In the genomic region with DNA sequence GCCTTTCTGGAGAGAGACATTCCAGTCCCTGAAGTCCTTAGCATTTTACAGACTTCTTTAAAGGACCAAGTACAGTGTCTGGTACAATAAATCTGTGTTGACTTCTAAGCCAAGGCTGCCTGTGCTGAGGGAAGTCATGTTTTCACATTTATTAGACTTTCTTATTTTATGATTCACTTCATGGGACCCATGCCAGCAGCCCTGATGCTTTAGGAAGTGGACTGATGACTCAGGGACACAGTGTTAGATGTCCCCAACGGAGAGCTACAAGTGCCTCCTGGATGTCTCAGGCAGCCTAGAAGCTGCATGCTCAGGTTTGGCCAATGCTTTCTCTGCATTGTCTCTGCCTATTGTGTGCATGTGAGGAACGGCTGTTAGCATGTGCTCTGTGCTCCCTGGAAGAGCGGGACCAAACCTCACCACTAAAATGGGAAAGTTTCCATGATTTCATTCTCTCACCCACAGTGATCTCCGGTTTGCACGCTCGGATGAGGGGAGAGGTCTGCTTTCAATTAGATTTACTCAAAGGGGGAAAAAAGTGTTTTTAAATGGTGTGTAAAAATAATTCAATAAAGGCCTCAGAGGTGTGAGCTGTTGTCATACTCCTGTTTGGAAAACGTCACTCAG, we compare ENCODE assay signal across 12 mouse cellular contexts.
DNase-seq lines count a peak whose midpoint lies in the region; ATAC-seq lines count a peak whose summit lies in the region.
"Had no signal": no experiment of that assay in that cellular context is flagged by ENCODE, and none has a peak within 500 bp of the region (broad histone marks: within the 10 kb centered on the region; RNA-seq: fewer than 3 reads in every experiment).

No protein-coding gene starts in this region.

- intact Hi-C loops in gastrocnemius, postnatal 14 days (cut with DNase I; ENCODE audit: low total_unique reads), result no loop called here
- intact Hi-C loops in left cerebral cortex, postnatal 14 days (cut with DNase I), result no loop called here

- H3K4me1 ChIP-seq in kidney, embryonic 15.5 days, result peaks cover 21% of the 10 kb centered on the region
- H3K4me1 ChIP-seq in limb, embryonic 12.5 days (replicated peaks), result peaks cover 41% of the 10 kb centered on the region
- H3K4me1 ChIP-seq: hindbrain, embryonic 15.5 days had no signal

- 56% methylated on average over 7 of the region's 7 CpGs for WGBS in kidney, embryonic 15.5 days
- WGBS in limb, embryonic 12.5 days, result 17% methylated on average over 7 of the region's 7 CpGs

- H3K27me3 ChIP-seq in kidney, embryonic 15.5 days, result no peaks in the 10 kb centered on the region
- H3K27me3 ChIP-seq in limb, embryonic 12.5 days, result peaks cover 25% of the 10 kb centered on the region
- H3K27me3 ChIP-seq: CH12.LX; hindbrain, embryonic 15.5 days had no signal

- peak; percentile 13 for DNase-seq in kidney, adult 9 months
- DNase-seq in adrenal gland, adult 8-10 months, result peak; percentile 82
- peak; percentile 66 for DNase-seq in gastrocnemius, postnatal 14 days
- no peak for DNase-seq in left cerebral cortex, postnatal 14 days (ENCODE audit: low spot score in 2 of 2)
- no peak for DNase-seq in yolk sac, embryonic 10.5 days (ENCODE audit: low spot score)
- DNase-seq: forebrain, postnatal 0 days; right cerebral cortex, adult 18-20 months had no signal

- ATAC-seq in kidney, embryonic 15.5 days (replicated peaks; ENCODE audit: low FRiP score), result no peak
- ATAC-seq in limb, embryonic 12.5 days (ENCODE audit: insufficient number of reproducible peaks, insufficient read depth, low FRiP score, low TSS enrichment, low read depth), result peak; percentile 58; the same call in 1 of the 2 replicates
- ATAC-seq in CD4-positive, CD25-positive, alpha-beta regulatory T cell, adult 4 months, result no peak
- ATAC-seq: forebrain, postnatal 0 days had no signal

- no peak overlapping the region for H3K27ac ChIP-seq in kidney, embryonic 15.5 days
- peak overlapping the region; percentile 88 for H3K27ac ChIP-seq in limb, embryonic 12.5 days
- H3K27ac ChIP-seq: hindbrain, embryonic 15.5 days had no signal

- H3K9ac ChIP-seq in kidney, embryonic 15.5 days, result no peak overlapping the region
- H3K9ac ChIP-seq in limb, embryonic 12.5 days (replicated peaks), result no peak overlapping the region
- H3K9ac ChIP-seq: forebrain, postnatal 0 days; hindbrain, embryonic 15.5 days had no signal

- H3K9me3 ChIP-seq in kidney, embryonic 15.5 days (replicated peaks), result no peaks in the 10 kb centered on the region
- no peaks in the 10 kb centered on the region for H3K9me3 ChIP-seq in limb, embryonic 12.5 days
- H3K9me3 ChIP-seq: hindbrain, embryonic 15.5 days had no signal

- no peaks in the 10 kb centered on the region for H3K36me3 ChIP-seq in kidney, embryonic 15.5 days
- no peaks in the 10 kb centered on the region for H3K36me3 ChIP-seq in limb, embryonic 12.5 days
- H3K36me3 ChIP-seq: hindbrain, embryonic 15.5 days had no signal

- H3K4me2 ChIP-seq in kidney, embryonic 15.5 days, result no peak overlapping the region
- peak overlapping the region; percentile 16; the same call in 1 of the 2 replicates for H3K4me2 ChIP-seq in limb, embryonic 12.5 days
- H3K4me2 ChIP-seq: hindbrain, embryonic 15.5 days had no signal

- H3K4me3 ChIP-seq in kidney, embryonic 15.5 days (replicated peaks), result no peak overlapping the region
- no peak overlapping the region for H3K4me3 ChIP-seq in limb, embryonic 12.5 days (replicated peaks)
- H3K4me3 ChIP-seq: hindbrain, embryonic 15.5 days had no signal

Comparison
In these comparisons a context has a peak if more than half of its experiments do, and no peak if none do; other contexts are left out.
1. DNase-seq: peak in kidney, adult 9 months (single experiment), adrenal gland, adult 8-10 months (single experiment) and gastrocnemius, postnatal 14 days (single experiment); none in left cerebral cortex, postnatal 14 days (0 of 2) and yolk sac, embryonic 10.5 days (single experiment).